Mouse (Mus musculus) CD4-positive, CD25-positive, alpha-beta regulatory T cell, adult 2 months (primary cell): ENCODE measurements at regions not wholly inside any gene's neighbourhood (a gene's known extent, or its start where the extent isn't known, plus 50 kb on each side); places are given as distances from the start of the nearest gene placed in this dataset.
"Not testable (repeated sequence)": the region's sequence is repeated elsewhere in the genome, so short reads cannot be mapped to it uniquely, and the experiment has no call there.

ENCODE experiments used
- DNase-seq: peaks from one replicate; pipeline ENCODE4 v3.0.0-alpha.2; 2012; ENCODE audit warnings: low read depth, low spot score

DNA sequence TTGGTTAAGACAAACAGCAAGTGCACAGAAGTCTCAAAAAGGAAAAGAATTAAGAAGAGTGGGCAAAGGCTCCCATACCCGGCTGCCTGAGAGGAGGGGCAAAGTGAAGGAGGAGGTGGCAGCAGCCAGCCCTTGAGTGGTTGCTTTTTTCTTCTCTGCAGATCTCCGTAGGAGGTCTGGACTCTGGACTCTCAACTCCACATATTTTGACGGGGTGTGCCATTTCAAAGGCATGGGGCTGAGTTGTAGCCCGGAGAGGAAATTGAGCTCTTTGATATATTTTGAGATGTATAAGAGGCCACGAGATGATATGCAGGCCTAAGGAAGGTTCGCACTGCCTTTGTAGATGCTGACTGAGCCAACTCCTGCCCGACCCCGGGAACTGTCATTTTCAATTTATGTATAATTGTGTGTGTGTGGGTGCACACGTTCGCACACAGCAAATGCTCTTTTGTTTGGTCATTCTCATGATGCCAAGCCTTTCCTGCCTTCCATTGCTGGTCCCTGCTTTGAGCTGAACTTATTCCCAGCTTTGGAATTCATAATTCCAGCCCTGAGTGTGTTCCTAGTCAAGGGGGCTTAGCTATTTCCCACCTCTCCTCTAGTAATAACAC lies 56.4 kb downstream of the Cxcr4 start:
- no peak for DNase-seq

DNA sequence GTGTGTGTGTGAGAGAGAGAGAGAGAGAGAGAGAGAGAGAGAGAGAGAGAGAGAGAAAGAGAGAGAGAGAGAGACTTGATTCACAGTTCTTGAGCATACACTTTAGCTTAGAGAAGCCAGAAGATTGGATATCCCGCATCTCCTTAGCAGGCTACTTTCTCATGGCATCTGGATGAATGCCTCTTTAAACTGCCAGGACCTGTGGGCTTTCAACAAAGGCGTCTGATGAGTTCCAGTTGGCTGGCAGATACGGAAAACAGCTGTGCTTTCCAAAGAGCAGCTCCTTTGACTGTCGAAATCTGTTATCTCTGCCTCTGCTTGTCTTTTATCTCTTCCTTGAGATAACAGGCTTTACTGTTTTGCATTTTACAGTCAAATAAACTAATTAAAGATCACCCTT lies 59.5 kb downstream of the Cxcr4 start:
- DNase-seq: no peak

DNA sequence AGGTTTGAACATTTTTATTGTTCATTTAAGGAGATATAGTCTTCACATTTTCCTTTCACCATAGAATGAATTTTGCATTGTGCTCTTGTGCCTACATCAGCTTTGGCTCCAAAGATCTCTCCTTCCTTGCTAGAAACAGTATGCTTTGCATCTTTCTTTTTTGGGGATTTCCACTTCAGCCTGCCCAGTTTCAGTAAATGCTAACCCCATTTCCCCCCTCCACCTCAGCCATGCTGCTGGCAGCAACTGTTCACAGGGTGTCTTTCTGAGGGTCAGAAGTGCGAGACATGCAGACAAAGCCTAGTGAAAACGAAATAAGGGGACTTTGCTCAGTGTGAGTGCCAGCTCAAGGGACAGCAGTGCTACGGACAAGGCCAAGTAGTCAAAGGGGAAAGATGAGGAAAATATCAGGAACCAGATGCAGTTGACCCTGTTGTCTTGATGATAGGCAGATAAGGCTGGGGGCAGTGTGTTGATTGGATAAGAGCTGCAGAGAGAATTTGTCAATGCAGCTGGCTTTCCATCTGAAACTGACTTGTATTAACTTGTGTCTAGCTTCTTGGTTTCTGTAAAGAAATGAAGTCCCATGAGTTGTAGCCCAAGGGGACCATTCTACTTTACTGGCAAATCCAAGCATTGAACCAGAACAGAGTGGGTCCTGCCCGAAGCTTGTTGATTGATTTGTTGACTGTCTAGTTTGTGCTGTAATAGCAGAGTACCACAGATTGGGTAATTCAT lies 62.1 kb downstream of the Cxcr4 start:
- DNase-seq: no peak

DNA sequence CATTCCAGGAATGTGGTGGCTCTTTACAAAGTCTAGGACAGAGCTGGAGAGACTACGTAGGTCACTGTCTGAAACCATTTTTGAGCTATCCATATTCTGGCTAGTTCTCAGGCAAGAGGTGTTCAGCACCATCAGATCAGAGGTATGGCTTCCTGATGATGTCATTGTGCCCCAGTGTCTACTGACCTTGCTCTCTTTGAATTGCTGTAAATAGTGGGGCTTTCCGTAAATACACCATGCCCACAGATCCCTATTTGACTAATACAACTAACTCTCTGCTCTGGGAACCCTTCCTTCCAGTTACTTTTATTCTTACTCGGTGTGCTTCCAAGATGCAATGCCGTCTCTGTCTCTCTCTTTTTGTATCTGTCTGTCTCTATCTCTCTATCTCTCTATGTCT lies 72.9 kb downstream of the Cxcr4 start:
- no peak for DNase-seq

DNA sequence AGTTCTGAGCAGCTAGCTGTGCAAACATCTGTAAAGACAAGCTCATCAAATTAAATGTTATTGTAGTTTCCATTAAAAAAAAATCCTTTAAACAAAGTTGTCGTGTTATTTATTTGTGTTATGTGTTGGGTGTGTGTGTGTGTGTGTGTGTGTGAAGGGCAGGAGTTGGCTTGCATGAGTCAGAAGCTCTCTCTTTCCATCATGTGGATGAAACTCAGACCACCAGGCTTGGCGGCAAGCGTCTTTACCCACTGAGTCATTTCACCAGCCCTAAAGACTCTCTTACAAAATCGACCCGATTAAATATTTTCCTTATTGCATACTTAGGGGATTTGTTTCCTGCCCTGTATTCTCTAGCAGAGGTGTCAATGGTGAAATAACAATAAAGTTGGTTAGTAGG lies 73.6 kb downstream of the Cxcr4 start:
- DNase-seq: no peak

DNA sequence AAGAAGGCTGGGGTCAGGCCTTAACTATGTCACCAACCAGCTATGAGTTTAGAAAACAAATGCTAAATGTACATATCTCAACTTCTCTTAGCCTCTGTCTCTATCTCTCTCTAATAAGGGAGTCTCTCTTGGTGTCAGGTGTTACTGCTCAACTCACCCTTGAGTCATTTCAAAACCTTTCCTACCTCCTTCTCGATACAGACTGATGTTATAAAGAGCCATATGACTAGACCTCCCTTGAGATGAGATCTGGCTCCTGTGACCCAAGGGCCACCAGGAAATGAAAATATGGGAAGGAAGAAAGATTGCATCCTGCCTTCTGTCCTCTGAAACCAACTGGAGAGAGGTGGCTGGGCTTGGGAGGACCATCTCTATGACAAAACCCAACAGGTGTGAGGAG lies 74.7 kb downstream of the Cxcr4 start:
- no peak for DNase-seq

DNA sequence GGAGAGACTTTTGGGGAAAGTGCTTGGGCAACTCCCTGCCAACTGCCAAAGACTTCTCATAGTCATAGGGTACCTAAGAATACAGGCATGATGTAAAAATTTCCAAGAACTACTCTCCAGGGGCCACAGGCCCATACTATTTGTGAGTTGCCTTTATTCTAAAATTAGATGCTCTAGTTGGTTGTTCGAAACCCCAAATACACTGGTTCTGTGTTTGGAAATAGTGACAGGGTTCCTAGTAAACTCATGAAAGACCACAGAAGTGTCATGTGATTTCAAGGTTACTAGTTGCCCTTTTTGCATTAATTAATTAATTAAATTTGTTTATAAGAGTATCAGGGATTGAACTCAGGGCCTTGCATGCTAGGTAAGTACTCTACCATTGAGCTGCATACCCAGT lies 77.8 kb downstream of the Cxcr4 start:
- DNase-seq: no peak

DNA sequence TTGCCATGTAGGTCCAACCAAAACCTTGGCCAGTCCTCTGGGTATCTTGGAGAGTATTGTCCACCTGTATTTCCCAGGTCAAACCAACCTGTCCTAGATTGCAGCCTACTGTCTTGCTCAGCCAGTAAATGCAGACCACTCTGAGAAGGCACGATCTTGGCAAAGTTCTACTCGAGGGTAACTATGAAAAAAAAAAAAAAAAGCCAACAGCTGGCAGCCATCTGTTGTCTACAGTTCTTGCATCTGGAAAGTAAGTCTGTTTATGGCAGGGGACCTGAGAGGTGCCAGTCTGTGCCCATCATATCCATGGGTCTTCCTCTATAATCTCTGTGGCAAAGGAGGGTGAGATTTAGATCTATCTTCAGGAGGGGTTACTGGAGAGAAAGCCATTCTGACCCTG lies 78.2 kb downstream of the Cxcr4 start:
- DNase-seq: no peak

DNA sequence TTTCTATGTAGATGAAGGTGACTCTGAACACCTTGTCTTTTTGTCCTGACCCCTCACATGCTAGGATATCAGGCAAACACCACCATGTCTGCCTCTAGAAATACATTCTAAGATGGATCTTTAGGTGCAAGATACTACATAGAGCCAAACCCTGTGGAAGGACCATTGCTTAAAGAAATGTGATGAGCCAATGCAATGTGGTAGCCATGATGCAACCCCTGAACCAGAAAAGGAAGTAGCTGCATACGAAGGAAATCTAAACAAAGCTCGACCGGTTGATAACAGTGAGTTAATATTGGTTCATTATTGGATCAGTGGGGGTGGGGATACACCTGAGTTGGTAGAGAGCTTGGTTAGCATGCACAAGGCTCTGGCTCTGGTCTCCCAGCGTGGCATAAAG lies 78.9 kb downstream of the Cxcr4 start:
- no peak for DNase-seq

DNA sequence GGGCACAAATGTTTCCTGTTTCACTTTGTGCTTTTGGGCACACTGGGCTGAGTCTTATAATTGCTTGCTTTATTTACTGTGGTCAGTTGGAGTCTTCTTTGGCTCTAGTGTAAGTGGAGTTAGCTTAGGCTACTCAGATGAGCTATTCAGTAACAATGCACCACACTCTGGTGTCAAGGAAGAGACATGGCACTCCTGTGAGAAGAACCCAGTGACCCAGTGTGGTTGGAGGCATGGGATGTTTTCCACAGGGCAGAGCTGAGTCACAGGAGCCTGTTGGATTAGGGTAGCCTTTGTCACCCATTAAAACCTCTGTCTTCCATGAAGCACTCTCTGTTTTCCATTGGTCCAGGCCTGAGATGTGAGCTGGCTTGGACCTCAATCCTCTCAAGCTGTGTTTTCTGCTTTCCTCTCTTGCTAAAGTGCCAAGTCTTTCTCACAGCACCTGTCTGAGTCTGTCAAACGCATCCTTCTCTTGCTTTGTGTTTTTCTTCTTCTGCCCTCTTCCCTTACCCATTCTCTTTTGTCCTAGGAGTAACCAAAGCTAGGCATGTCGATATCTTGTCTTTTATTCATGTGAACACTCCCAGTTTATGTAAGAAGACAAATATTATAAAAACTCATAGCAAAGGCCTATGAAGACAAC lies 83.2 kb downstream of the Cxcr4 start:
- no peak for DNase-seq

DNA sequence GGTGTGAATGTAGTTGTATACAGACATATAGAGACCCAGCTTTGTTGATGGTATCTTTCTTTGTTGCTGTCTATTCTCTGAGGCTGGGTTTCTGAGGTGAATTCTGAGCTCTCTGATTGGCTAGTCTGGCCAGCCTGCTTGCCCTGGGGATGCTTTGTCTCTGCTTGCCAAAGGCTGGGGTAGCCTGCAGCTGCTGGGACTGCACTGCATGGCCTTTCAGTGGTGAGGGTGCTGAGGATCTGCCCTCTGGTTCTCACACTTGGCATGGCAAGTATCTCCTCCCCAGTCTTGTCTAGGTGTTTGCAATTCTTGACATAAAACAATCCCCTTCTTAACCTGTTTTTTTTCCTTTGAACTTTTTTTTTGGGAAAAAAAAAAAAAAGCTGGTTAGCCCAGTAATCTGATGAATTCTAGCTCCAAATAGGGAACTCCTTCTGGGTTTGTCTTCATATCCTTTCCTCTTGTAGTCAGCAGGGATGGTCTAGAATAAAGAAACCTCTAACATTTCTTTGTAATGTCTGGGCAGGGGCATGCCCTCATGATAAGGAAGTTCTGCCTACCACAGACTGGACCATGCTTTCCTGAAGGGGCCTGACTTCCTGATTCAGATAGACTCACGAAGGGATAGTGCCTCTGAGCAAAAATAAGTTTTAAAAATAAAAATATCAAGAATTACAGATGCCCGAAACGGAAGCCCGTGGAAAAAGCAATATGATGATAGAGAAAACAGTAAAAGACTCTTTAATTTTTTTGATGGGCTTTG lies 85.4 kb downstream of the Cxcr4 start:
- no peak for DNase-seq

DNA sequence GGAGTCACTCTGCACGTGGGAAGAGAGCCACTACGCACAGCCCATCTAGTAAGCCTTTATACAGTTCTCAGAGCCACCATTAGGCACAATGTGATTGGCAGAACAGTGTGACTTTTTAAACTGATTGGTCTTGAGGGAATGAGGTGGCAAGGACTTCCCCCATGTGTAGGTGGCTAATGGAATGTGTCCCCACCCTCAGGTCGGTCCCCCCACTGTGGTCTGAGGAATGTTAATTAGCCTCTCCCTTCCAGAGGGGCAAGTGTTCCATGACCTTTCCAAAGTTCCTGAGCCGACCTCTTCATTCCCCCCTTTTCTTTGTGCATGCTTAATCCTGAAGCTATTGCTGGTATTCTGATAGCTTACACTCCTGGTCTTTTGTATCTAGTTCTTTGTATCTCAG lies 87.2 kb upstream of the Dars start:
- no peak for DNase-seq

DNA sequence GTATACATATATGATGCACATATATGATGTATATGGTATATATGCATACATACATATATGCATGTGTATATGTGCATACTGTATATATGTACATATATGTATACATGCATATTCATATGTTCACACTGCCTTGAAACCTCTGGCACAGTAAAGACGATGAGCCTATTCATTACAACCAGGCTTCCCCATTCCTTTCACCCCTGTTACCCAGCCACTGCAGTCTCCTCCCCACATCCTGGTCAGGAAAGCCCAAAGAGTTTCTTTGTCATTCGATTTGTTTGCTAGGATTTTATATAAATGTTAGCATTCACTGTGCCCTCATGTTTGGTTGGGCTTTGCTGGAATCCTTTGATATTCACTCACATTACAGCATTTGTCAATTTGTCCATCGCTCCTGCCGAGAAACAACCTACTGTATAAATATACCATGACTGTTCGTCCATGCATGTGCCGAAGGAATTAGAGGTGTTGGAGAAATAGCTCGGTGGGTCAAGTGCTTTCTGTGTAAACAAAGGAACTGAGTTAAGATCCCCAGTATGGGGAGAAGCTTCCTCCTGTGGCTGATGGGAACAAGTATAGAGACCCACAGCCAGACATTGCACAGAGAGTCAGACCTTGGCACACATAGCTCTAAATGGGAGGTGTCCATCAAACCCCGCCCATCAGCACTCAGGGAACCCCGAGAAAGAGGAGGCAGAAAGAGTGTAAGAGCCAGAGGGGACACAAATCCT lies 81.0 kb upstream of the Dars start:
- no peak for DNase-seq

DNA sequence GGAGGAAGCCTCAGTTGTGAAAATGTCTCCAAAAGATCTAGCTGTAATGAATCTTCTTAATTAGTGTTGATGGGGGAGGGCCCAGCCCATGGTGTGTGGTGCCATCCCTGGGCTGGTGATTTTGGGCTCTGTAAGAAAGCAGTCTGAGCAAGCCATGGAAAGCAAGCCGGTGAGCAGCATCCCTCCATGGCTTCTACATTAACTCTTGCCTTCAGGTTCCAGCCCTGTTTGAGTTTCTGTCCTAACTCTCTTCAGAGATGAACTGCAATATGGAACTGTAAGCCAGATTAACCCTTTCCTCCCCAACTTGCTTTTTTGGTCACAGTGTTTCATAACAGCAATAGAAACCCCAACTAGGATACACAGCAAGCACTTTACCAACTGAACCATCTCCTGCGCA lies 75.1 kb upstream of the Dars start:
- DNase-seq: no peak

DNA sequence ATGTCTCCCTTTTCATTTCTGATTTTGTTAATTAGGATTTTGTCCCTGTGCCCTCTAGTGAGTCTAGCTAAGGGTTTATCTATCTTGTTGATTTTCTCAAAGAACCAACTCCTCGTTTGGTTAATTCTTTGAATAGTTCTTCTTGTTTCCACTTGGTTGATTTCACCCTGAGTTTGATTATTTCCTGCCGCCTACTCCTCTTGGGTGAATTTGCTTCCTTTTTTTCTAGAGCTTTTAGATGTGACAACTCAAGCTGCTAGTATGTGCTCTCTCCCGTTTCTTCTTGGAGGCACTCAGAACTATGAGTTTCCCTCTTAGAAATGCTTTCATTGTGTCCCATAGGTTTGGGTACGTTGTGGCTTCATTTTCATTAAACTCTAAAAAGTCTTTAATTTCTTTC lies 70.0 kb upstream of the Dars start:
- not testable (repeated sequence) for DNase-seq

DNA sequence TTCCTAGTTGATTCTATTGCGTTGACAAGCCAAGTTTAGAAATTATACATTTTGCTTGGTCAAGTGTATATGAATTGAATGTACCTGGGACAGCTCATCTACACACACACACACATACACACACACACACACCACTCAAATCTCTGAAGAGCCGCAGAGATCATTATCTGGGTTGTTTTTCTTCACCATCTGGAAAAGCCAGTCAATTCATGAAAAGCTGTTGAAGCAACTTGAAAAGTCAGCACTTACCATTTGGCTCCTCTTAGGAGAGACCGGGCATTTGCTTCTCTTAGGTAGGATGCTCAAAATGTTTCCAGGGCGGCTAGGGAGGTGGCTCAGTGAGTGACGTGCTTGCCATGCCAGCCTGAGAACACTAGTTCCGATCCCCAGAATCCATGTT lies 61.2 kb upstream of the Dars start:
- DNase-seq: peak; percentile 14

DNA sequence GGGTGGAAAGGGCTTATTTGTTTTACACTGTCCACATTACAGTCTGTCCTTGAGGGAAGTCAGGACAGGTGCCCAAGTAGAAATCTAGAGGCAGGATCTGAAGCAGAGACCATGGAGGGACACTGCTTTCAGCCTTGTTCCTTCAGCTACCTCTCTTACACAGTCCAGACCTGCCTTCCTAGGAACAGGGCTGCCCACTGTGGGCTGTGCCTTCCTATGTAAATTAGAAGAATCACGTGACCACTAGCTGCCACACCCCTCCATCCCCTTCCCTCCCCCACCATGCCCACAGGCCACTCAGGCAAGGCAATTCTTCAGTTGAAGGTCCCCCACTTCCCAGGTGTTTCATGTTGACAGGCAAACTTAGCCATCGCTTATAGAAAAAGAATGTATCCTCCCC lies 60.5 kb upstream of the Dars start:
- no peak for DNase-seq

DNA sequence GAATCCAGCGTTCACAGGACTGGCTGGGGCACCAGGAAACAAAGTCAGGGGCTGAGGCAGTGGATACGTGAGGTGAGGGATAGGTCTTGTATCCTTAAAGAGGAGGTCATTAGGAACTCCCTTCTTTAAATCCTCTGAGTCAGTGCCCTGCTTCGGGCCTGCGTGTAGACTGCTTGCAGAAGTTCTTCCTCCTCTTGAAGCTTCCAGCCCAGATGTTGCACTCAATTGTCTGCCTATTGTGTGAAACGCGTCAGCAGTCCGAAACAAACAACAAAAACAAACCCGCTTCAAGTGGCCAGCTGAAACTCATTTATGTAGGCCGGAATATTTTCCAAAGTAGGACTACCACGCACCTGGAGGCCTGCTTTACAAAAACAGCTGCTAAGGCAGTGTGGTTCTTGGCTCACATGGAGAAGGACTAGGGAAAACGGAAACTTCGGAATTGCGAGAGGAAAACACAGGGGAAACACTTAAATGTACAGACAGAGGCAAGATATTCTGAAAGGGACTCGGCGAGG lies 55.6 kb upstream of the Dars start:
- no peak for DNase-seq

DNA sequence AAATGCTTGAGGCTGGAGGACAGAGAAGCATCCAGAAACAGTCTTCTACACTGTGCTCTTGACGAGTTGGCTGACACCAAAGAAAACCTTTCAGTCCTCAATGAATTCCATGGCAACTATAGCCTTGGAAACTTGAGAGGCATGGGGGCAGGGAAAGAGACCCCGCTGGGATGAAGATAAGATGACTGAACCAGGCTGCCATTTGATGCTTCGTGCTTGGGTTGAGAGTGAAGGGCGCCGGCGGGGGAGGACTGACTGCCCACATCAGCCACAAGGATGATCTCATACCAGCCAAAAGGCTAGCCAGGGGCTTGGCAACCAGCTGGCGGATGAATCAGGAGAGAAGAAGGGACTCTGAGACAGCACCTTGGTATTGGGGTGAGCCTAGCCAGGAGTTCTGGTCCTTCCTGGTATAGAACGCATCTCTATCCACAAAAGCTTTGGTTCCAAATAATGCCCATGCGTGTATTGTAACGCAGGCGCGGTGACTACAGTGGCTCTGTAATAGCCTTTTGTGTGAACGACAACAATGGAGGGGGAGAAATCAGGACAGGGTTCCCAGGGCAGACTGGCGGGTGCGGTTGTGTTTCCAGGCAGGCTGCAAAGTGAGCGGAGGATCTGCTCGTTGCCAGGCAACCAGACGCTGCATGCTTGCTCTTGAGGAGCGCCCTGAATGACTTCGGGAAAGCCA lies 55.0 kb upstream of the Dars start:
- DNase-seq: no peak

DNA sequence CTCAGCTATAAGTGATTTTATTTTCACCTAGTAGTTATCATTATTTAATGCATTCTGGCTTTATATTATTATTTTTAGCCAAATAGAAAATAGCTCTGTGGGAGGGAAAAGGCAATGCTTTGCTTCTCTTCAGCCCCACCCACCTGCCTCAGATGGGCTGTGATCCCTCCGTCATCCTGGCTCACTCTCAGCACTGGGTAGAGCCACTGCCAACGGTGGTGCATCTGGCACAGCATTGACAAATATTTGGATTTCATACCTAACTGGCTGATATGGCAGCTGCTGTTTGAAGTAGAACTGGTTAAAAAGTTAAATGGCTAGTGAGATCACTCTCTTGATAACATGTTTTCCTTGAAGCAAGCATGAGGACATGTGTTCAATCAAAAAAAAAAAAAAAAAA lies 53.6 kb upstream of the Dars start:
- DNase-seq: no peak

DNA sequence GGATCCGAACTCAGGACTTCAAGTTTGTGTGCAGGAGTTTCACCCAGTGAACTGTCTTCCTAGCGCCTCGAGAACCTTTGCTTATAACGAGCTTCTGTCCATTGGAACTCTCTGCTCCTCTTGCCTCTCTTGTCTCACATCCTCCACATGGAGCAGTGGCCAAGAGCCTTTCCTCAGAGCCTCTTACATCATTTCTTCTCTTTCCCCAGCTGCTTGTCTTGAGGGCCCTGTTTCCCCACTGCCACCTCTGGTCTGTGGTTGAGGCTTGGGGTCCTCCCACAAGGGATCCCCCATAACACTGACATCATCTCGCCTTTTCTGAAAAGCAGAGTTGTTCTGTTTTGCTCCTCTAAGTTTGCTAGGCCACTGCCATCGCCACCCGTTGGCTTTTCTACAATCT lies 51.9 kb upstream of the Dars start:
- DNase-seq: no peak
